7 mouse cellular contexts compared by ENCODE assay signal in the genomic region with DNA sequence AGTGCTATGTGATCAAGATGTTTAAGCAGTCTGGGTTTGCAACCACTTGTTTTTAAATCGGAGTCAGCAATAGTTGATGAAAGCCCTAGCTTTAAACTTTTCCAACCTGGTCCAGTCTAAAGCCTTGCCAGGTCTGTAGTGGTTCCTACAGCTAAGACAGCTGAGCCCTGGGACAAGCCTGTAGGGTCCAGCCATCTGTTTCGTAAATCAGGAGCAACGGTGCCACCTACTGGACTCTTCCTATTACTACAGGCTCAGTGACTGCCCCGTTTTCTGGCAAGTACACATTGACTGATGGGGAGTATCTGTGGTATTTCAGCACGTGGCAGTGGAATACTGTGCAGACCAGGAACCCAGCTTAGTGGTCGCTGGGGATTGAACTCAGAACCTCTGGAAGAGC. TPM values are rescaled to one million over a fixed set of nuclear protein-coding genes. Genes with fewer than 3 reads are reported as not detected.
DNase-seq lines count a peak whose midpoint lies in the region; ATAC-seq lines count a peak whose summit lies in the region.

No protein-coding gene starts in this region.

- H3K4me3 ChIP-seq in intestine, embryonic 14.5 days (ENCODE audit: low read depth, low read length) = no peak overlapping the region

- intact Hi-C loops in gastrocnemius, postnatal 14 days (cut with DNase I; ENCODE audit: low total_unique reads) = loop anchor here (5.0 to 10.0 kb wide), 2 partner anchors 47 to 109 kb away; partner anchors contain the start of genes Actr1a, Cuedc2 and Sufu
- intact Hi-C loops in left cerebral cortex, postnatal 14 days (cut with DNase I) = loop anchor here (1.0 kb wide), 1 partner anchor 48 kb away; the partner anchor contains the start of gene Sufu

- H3K27me3 ChIP-seq in intestine, embryonic 14.5 days (replicated peaks; ENCODE audit: control insufficient read depth, insufficient read depth, low read length) = no peaks in the 10 kb centered on the region

- no peak overlapping the region for H3K9ac ChIP-seq in intestine, embryonic 14.5 days (ENCODE audit: low read length)

- no peak overlapping the region for H3K4me2 ChIP-seq in intestine, embryonic 14.5 days (ENCODE audit: low read length)

- H3K4me1 ChIP-seq in intestine, embryonic 14.5 days (replicated peaks; ENCODE audit: control insufficient read depth, insufficient read depth, low read length) = peaks cover 13% of the 10 kb centered on the region

- H3K36me3 ChIP-seq in intestine, embryonic 14.5 days (ENCODE audit: control insufficient read depth, insufficient read depth, low read length) = no peaks in the 10 kb centered on the region

- no peaks in the 10 kb centered on the region for H3K9me3 ChIP-seq in intestine, embryonic 14.5 days (ENCODE audit: control insufficient read depth, low read length)

- no peak; the same call in 1 of the 2 replicates for ATAC-seq in intestine, embryonic 14.5 days (replicated peaks; ENCODE audit: low FRiP score, low TSS enrichment, low read depth)

- no peak overlapping the region for H3K27ac ChIP-seq in intestine, embryonic 14.5 days (ENCODE audit: low read depth)

- DNase-seq in adrenal gland, adult 2 months = peak; percentile 82
- peak; percentile 94 for DNase-seq in embryo, embryonic 10 days (ENCODE audit: low spot score)
- DNase-seq in gastrocnemius, postnatal 14 days = peak; percentile 78
- DNase-seq in intestine, embryonic 14.5 days (ENCODE audit: low spot score) = peak; percentile 80
- DNase-seq in left cerebral cortex, postnatal 14 days (ENCODE audit: low spot score in 2 of 2) = peak; percentile 84 to 91
- peak; percentile 93 for DNase-seq in mesoderm, embryonic 11.5 days (ENCODE audit: low read depth, low spot score)
- peak; percentile 71 for DNase-seq in right cerebral cortex, postnatal 4 days

- WGBS in intestine, embryonic 14.5 days = 6% methylated on average over 6 of the region's 6 CpGs

RNA-seq across cellular contexts. Expression of gene Sufu, which starts 47.5 kb away (rescaled TPM):
- total RNA-seq in adrenal gland, adult 2 months (2021) = 10 to 100 TPM; 17.4 to 24.6 TPM
- polyA plus RNA-seq in adrenal gland, adult 2 months (2012; rRNA removed) = 24.5 and 27.7 TPM in 2 replicates
- 1 to 10 TPM; 7.6 to 9.1 TPM for total RNA-seq in gastrocnemius, postnatal 14 days (2021)
- polyA plus RNA-seq in intestine, embryonic 14.5 days (2014; fragmentation: Nextera tagmentation; extraction: Ambion mirVana) = 30.3 and 32.3 TPM in 2 replicates
- total RNA-seq in left cerebral cortex, postnatal 14 days (2021) = 10 to 100 TPM; 16.8 to 18.6 TPM

RNA-seq across cellular contexts. Expression of gene Actr1a, which starts 48.7 kb away (rescaled TPM):
- total RNA-seq in adrenal gland, adult 2 months (2021) = 100 to 1,000 TPM; 108 to 115 TPM
- polyA plus RNA-seq in adrenal gland, adult 2 months (2012; rRNA removed) = 85.2 and 87.2 TPM in 2 replicates
- total RNA-seq in gastrocnemius, postnatal 14 days (2021) = 10 to 100 TPM; 58.6 to 62.7 TPM
- polyA plus RNA-seq in intestine, embryonic 14.5 days (2014; fragmentation: Nextera tagmentation; extraction: Ambion mirVana) = 127 and 142 TPM in 2 replicates
- 100 to 1,000 TPM; 217 to 220 TPM for total RNA-seq in left cerebral cortex, postnatal 14 days (2021)

RNA-seq across cellular contexts. Expression of gene Trim8, which starts 57.3 kb away (rescaled TPM):
- total RNA-seq in adrenal gland, adult 2 months (2021) = 10 to 100 TPM; 38.0 to 66.4 TPM
- polyA plus RNA-seq in adrenal gland, adult 2 months (2012; rRNA removed) = 66.1 and 78.8 TPM in 2 replicates
- 10 to 100 TPM; 20.1 to 23.1 TPM for total RNA-seq in gastrocnemius, postnatal 14 days (2021)
- polyA plus RNA-seq in intestine, embryonic 14.5 days (2014; fragmentation: Nextera tagmentation; extraction: Ambion mirVana) = 20.1 and 21.1 TPM in 2 replicates
- 100 to 1,000 TPM; 103 to 110 TPM for total RNA-seq in left cerebral cortex, postnatal 14 days (2021)
